Mouse (Mus musculus) megakaryocyte, embryonic 14.5 days (primary cell): ENCODE data around the gene Stard3.

Source experiments
- FLI1 ChIP-seq: IDR thresholded peaks from 2 replicates; pipeline ENCODE4 v1.6.1; 2012; ENCODE audit warnings: low read length, inconsistent platforms, mixed read lengths
- GATA1 ChIP-seq: IDR thresholded peaks from 3 replicates; pipeline ENCODE4 v1.6.1; 2012; ENCODE audit warnings: mixed read lengths, low read length, inconsistent platforms, borderline replicate concordance

GRCm38 (mm10) chr11:98332841-98333240 is 25.3 kb upstream of the Stard3 start:
- TF ChIP-seq GATA1 = no peak
- TF ChIP-seq FLI1 = no peak
